Mouse (Mus musculus): Measurements from ENCODE around the gene Bcl2l13.

- TF ChIP-seq CTCF (IDR thresholded peaks at IDR 0.05; ENCODE audit: low read depth, low read length) = no peak
- TF ChIP-seq POLR2A (IDR thresholded peaks at IDR 0.05; ENCODE audit: extremely low read depth, insufficient read depth, low read length) = no peak
Measured at GRCm38 (mm10) chr6:120796111-120796510, 39.9 kb upstream of the Bcl2l13 start.
